Mouse (Mus musculus): Measurements from ENCODE around the gene Slc27a2. TPM values are rescaled to one million over a fixed set of nuclear protein-coding genes. Genes with fewer than 3 reads are reported as not detected.

The Slc27a2 gene
- total RNA-seq, 4 experiments from 2014 or later = 7.5 to 9.1 (median 8.8) TPM

GRCm38 (mm10) chr2:126551896-126552295, 311 bp upstream of the Slc27a2 start:
- DNase-seq (ENCODE audit: low spot score in 2 of 2) = no peak

- no peak for DNase-seq (ENCODE audit: low spot score in 2 of 2)
Measured at GRCm38 (mm10) chr2:126553291-126553639, 1.1 kb downstream of the Slc27a2 start.

DNA sequence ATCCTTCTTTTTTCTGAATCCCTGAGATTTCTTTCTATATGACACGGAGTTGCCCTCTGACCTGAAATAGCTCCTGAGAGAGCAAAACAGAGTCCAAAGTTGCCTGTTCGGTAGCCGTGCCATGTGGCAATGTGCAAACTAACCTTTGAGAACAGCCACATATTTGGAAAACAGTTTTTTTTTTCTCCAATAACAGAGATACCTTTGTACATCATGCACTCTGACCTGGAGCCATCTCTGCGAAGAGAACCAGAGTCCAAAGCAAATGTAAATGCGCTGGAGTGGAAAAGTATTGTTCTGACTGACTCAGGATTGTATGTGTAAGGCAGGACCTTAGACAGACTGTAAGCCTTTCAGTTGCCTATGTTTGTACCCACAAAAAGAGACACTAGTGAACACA, 3.3 kb downstream of the Slc27a2 start:
- no peak for DNase-seq (ENCODE audit: low spot score in 2 of 2)

- DNase-seq (ENCODE audit: low spot score in 2 of 2) = no peak
Measured at GRCm38 (mm10) chr2:126560094-126560493, 7.9 kb downstream of the Slc27a2 start.

DNA sequence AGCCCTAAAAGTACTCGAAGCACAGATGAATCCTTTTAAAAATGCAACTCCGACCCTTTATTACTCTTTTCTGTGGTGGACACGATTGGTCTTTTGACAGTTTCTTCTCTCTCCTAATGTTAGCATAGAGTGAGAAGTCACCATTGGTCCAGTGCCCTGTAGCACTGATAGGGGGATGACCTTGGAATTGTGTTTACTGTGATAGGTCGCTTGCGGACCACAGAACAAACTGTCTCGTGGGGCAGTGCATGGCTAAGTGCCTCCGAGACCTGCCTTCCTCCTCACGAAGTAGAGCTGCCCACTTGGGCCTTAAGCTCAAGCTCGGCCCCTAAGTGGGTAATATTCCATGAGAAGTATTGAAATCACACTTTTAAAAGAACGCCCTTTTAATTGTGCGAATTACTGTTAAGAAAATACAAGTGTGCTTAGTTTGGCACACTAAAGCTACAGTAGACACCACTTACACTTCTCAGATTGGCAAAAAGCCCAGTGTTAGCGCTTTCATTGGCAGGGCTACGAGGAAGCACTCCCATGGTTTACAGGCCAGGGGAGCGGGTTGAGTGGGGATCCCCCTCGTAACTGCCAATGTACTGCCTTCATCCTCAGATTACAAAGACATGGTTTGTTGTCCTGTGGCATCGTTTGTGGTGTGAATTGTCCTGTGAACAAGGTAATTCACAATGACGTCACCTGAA, 11.4 kb downstream of the Slc27a2 start:
- DNase-seq (ENCODE audit: low spot score in 2 of 2) = no peak

DNA sequence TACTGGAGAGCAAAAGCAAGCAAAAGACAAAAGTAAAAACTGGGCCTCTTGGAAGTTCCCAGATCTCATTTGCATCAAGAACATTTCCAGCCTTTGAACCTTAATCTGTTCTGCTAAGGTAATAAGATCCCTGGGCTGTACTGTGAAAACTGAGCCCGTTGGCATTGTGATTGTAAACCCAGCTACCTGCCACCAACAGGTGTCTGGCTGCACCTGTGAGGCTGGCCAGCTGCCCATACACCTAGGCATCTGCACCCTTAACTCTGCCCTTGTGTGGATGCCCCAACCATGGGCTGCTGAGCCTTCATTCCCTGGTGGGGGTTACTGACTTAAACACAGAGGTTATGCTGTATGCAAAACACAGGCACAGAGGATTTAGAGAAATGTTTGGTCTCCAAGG, 20.0 kb downstream of the Slc27a2 start:
- no peak for DNase-seq (ENCODE audit: low spot score in 2 of 2)

GRCm38 (mm10) chr2:126572747-126573146, 20.5 kb downstream of the Slc27a2 start:
- no peak for DNase-seq (ENCODE audit: low spot score in 2 of 2)

- no peak for DNase-seq (ENCODE audit: low spot score in 2 of 2)
Measured at GRCm38 (mm10) chr2:126575391-126576176, 23.4 kb downstream of the Slc27a2 start.

DNA sequence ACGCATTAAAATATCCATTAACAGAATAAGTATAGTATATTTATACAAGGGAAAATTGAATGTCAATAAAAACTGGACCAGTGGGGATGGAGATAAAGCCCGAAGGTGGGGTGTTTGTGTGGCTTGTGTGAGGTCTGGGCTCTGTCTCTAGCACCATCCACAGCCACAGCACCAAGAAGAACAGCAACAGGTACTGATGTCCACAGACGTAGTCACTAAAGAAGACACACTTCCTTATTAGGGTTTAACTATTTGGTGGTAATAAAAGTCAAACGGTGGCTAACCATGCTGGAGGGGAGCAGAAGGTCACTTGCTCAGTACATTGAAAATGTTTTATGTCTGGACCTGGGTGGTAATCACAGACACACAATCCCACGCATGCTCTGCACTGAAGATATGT, 25.2 kb downstream of the Slc27a2 start:
- no peak for DNase-seq (ENCODE audit: low spot score in 2 of 2)

DNA sequence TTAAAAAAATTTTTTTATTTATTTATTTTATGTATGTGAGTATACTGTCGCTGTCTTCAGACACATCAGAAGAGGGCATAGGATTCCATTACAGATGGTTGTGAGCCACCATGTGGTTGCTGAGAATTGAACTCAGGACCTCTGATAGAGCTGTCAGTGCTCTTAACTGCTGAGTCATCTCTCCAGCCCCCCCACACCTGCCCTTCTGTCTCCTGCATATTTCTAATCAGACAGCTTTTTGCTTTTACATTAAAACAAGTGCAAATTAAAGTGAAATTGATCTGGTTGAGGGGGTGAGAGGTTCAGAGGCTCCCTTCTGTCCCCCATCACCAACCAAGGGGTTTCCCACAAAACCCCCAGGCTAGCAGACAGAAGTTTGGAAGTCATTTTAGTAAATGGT, 27.1 kb downstream of the Slc27a2 start:
- DNase-seq (ENCODE audit: low spot score in 2 of 2) = no peak

GRCm38 (mm10) chr2:126583960-126584359, 31.8 kb downstream of the Slc27a2 start:
- DNase-seq (ENCODE audit: low spot score in 2 of 2) = no peak

DNA sequence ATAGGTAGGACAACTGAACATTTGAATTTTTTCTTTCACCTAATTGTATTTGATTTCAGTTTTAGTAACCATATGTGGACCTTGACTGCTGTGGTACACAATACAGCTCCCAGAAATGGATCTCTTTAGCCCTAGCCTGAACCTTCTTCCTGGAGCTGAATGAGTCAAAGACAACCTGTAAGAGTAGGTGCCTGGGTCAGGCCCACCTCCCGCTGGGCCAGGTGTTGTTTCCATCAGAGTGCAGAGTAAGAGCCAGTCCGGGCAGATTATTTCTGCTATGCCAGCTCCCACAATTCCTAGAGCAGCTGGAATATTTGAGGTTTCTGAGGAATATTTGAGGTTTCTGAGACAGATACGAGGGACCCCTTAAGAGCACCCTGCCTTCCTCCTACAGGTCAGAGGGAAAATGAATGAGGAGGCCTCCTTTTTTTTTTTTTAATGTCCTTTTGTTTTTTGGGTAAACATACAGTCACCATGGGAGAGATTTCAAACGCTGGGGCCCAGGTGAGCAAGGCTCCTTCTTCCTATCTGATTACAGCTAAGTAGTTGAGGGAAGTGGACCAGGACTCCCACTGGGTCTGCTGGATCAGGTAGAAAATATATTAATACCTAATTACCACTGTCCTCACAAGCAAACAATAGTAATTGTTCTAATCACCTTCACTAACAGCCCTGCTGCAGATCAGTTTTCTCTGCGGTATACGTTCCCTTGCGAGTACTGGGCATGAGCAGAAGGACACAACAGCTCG, 32.6 kb downstream of the Slc27a2 start:
- no peak for DNase-seq (ENCODE audit: low spot score in 2 of 2)

DNA sequence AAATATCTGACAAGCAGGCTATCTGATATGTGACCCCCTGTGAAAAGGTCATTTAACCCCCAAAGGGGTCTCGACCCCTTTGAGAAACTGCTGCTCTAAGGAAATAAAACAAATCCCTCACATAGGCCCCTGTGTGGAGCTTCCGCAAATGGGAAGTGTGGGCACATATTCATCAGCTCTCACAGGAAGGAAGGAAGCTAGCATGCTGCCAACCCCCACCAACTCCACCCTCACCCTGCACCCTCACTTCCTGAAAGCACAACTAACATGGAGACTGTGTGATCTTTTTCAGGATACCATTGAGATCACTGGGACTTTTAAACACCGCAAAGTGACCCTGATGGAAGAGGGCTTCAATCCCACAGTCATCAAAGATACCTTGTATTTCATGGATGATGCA, 35.3 kb downstream of the Slc27a2 start:
- DNase-seq (ENCODE audit: low spot score in 2 of 2) = no peak

DNA sequence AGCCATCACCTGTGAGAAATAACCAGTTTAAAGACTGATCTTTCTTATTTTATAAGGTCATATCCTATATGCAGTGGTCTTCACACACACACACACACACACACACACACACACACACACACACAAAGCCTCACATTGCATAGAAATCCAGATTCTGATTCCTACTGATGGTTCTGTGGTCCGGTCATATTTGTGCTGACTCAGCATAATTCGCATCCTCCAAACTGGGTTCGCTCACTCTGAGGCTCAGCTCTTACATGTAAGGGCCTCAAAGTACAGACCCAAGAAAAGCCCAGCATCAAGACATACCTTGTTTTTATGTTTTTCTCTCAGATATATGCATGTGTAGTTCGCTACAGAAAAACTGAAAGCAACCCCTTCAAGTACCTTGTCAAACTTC, 39.1 kb downstream of the Slc27a2 start:
- DNase-seq (ENCODE audit: low spot score in 2 of 2) = no peak

DNA sequence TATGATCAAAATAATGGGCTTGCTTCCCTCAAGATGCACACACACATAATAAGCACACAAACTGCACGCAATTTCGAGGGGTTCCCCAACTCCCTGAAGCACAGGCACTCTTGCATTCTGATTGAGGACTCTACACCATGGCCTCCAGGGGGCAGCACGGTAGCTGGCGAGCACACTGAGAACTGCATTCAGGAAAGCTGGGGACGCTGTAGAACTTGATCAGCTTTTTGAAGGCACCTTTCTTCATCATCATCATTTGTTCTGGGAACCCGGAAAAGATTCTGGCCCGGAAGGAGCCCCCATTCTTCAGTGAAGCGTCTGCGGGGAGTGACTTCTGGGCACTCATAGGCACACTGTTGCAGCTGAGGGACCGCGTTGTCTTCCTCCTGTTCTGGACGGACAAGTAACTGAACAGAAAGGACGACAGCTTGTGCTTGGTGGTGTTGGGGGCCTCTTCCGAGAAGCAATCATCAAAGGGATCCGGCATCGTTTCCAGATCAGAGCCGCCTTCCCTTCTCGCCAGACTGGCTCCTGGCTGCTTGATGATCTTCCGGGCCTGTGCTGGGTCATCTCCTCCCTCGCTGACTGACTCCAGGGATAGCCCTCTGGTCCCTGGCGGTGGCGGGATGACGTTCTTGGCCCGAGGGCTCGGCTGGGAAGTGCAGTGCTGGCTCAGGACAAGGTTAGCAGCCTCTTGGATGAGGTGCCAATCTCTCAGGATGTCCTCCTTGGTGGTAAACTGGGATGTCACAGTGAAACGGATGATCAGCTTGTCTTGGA, 41.8 kb downstream of the Slc27a2 start:
- DNase-seq (ENCODE audit: low spot score in 2 of 2) = peak in 1 of 2 experiments; percentile 13

GRCm38 (mm10) chr2:126596347-126597072, 44.3 kb downstream of the Slc27a2 start:
- no peak for DNase-seq (ENCODE audit: low spot score in 2 of 2)

GRCm38 (mm10) chr2:126597279-126598241, 45.4 kb downstream of the Slc27a2 start:
- no peak for DNase-seq (ENCODE audit: low spot score in 2 of 2)

DNA sequence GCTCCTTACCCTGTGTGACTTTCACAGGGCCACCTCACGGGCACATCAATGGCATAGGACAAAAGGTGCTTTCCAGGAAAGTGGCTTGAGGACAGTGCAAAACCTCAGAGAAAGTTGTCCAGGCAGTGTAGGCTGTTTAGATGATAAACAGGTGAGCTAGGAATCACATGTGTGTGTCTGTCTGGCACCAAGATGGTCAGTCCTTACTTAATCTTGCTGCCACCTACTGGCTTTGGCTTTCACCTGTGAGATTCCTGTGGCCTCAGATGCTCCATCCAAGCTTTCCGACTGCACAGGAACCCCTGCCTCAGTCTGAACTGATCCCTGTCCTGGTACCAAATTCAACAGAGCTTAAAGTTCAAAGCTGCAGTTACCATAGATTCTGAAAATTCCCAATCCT, 46.2 kb downstream of the Slc27a2 start:
- no peak for DNase-seq (ENCODE audit: low spot score in 2 of 2)

DNA sequence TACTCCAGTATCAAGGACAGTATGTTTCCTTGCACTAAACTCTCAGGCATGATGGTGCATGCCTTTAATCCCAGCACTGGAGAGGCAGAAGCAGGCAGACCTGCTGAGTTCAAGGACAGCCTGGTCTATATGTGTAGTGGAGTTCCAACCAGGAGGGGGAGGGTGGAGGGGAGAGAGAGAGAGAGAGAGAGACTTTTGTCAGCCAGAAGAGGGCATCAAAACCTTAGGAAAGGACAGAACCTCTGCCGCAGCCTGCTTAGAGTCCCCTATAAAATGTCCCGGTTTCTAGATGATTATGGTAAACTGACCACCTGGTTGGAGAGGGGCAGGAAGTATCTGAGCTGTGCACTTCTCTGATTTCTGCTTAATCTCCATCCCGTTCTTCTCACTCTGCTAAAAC, 46.8 kb downstream of the Slc27a2 start:
- no peak for DNase-seq (ENCODE audit: low spot score in 2 of 2)

GRCm38 (mm10) chr2:126600533-126600932, 48.3 kb downstream of the Slc27a2 start:
- no peak for DNase-seq (ENCODE audit: low spot score in 2 of 2)
